Mouse (Mus musculus) CD4-positive helper T cell, adult 2 months (primary cell): ENCODE data around the gene Cpsf4.
"Not testable (repeated sequence)": the region's sequence is repeated elsewhere in the genome, so short reads cannot be mapped to it uniquely, and the experiment has no call there.

Experiments used
- DNase-seq: peaks from one replicate; pipeline ENCODE4 v3.0.0-alpha.2; 2012; ENCODE audit warnings: low read depth, missing footprints, low spot score

Gene Cpsf4

DNA sequence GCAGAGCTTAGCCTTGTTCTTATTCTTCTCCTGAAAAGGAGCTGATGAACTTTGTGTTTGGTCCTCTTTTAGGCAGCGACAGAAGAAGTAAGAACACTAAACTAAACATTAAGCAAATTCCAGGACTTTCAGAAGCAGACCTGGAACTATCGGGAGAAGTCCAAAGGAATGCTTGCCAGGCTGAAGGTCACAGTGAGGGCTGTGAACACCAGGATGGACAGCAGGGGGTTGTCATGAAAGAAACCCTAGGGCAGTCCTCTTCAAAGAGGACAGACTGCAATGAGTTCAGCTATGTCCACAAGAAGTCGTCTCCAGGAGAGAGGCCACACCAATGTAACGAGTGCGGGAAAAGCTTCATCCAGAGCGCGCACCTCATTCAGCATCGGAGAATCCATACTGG is 53.0 kb downstream of the Cpsf4 start:
- no peak for DNase-seq

DNA sequence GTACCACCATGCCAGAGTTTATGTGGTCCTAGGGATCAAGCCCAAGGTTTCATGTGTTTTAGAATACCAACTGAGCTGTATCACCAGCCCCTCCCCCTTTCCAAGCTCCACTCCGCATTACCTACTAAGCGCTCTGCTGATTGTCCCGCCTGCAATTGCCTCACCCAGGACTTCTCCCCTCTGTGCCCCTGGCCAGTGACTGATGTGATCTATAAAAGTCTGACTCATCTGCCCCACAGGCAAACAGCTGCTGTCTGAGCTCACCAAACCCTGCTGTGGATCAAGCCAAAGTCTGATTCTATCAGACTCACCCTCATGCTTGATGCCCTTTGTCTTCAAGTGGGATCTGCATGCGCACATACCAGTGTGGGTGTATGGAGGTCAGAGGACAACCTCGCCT is 55.8 kb downstream of the Cpsf4 start:
- no peak for DNase-seq

DNA sequence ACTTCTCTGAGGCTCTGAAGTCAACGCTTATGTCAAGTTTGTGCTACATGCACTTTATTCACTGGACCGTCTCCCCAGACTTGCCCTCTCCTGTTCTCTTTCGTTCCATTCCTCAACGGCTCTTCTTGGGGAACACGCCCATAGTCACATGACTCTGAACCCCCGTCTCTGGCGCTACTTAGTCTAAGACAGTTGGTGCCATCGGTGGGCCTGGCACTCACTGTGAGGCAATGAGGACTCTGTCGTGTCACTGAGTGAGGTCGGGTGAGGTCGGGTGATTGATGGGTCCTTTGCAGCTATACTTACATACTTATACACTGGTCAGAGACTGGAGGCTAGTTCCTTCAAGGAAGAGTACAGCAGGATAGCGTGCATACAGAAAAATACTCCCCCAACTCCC is 56.4 kb downstream of the Cpsf4 start:
- DNase-seq: no peak

DNA sequence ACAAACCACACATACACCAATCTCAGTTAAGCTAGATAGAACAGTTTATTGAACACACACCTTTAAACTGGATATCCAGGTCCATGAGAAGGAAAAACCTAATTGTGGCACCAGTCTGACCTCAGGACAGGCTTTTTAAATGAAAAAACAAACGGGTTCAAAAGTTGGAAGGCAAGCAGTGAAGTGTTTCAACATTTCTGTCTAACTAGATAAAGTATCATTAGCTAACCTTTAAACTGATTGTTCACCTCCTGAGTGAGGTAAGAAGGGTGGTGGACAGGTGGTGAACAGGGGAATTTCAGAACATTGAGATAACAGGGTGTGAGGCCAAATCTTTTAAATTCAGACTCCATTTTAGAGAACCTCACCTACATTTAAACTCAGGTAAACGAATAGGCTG is 59.4 kb downstream of the Cpsf4 start:
- no peak for DNase-seq

DNA sequence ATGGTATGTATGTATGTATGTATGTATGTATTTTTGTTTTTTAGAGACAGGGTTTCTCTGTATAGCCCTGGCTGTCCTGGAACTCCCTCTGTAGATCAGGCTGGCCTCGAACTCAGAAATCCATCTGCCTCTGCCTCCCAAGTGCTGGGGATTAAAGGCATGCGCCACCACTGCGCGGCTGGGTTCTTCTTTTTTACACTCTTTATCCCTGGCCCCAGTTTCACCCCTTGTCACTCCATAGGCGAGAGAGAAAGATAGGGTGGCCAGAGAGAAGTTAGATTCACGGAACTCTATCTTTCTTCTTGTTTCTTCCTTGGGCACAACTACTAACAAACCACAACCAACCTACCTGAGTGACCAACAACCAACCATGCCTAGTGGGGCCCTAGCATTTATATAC is 62.3 kb downstream of the Cpsf4 start:
- DNase-seq: not testable (repeated sequence)

DNA sequence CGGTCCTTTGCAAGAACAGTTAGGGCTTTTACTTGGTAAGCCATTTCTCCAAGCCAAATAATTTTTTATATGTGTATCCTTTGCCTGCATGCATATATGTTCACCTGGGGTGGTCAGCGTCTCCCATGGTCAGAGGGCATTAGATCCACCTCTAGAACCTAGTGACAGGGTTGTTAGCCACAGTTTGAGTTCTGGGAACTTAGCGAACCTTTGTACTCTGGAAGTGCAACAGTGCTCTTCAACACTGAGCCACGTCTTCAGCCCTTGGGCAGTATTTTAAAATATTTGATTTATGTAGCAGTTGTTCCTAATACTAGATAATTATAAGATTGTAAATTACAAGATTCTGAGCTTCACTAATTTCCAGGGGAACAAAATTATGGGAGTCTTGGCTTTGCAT is 63.6 kb downstream of the Cpsf4 start:
- no peak for DNase-seq

DNA sequence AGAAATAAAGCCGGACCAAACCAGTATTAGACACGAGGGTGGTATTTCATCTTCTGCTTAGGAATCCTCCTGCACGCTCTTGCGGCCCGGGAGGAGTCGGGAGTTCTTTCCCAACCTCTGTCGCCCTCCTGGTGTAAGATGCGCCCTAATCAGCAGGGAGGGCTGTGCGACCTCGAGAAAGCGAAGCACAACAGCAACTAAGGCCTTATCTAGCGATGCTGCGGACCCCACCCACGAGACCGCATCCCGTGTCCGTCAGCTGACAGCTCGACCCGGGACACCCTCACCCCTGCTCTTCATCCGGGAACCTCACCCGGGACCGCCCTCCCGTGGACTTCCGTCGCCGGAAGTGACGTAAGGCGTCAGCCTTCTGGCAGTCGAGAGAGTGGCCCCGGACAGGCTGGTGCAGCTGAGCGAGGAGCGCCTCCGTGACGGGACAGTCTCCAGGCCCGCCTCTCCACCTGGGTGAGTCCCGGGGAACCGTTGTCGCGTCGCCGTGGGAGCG is 64.4 kb downstream of the Cpsf4 start, which contains the start of gene Zfp655:
Gene Zfp655, plus strand, starts transcription at position 349 of the 505 bp plus-strand sequence.
- DNase-seq: peak; percentile 98
